Mouse (Mus musculus) heart, postnatal 36 days (tissue): ENCODE measurements around the gene Cd207. TPM values are rescaled to one million over a fixed set of nuclear protein-coding genes. Genes with fewer than 3 reads are reported as not detected.

ENCODE experiments used
- total RNA-seq, 2 experiments: library from RNA; stranded (reverse); gene quantifications; 2 replicates each; pipeline ENCODE4 v1.2.3; 2021

Gene Cd207
- total RNA-seq, 2 experiments from 2014 or later = 0.79 to 0.83 TPM

Other genes starting within 250 kb of the Cd207 start
- 10 to 100 TPM; 27.2 to 27.6 TPM for gene Tet3, start 218.8 kb downstream of the Cd207 start, total RNA-seq
- 10 to 100 TPM; 31.6 to 32.7 TPM for gene Dguok, start 170.9 kb downstream of the Cd207 start, total RNA-seq
- gene Actg2, start 141.6 kb downstream of the Cd207 start, total RNA-seq = 1 to 10 TPM; 1.5 to 2.4 TPM
- 10 to 100 TPM; 11.9 to 13.8 TPM for gene Stambp, start 105.1 kb downstream of the Cd207 start, total RNA-seq
- gene Clec4f, start 21.7 kb downstream of the Cd207 start, total RNA-seq = not detected
- not detected for gene Vax2, start 33.4 kb upstream of the Cd207 start, total RNA-seq
- not detected for gene Atp6v1b1, start 65.1 kb upstream of the Cd207 start, total RNA-seq
- not detected for gene Ankrd53, start 84.8 kb upstream of the Cd207 start, total RNA-seq
- 10 to 100 TPM; 83.1 to 86.0 TPM for gene Tex261, start 98.0 kb upstream of the Cd207 start, total RNA-seq
- gene Nagk, start 117.1 kb upstream of the Cd207 start, total RNA-seq = 10 to 100 TPM; 19.7 to 20.6 TPM
- gene Paip2b, start 153.9 kb upstream of the Cd207 start, total RNA-seq = 10 to 100 TPM; 42.7 to 44.8 TPM
- 10 to 100 TPM; 52.0 to 54.9 TPM for gene Zfp638, start 189.3 kb upstream of the Cd207 start, total RNA-seq